Comparison of ENCODE assay signal across 13 mouse cellular contexts in genomic region chr7:137056126-137056525, GRCm38 (mm10).
"Had no signal": no experiment of that assay in that cellular context is flagged by ENCODE, and none has a peak within 500 bp of the region (broad histone marks: within the 10 kb centered on the region; RNA-seq: fewer than 3 reads in every experiment).

No protein-coding gene starts in this region.

- H3K27me3 ChIP-seq: limb, embryonic 15.5 days; liver, embryonic 12.5 days; lung, embryonic 15.5 days; neural tube, embryonic 12.5 days; stomach, embryonic 15.5 days had no signal

- H3K9me3 ChIP-seq: limb, embryonic 15.5 days; liver, embryonic 12.5 days; lung, embryonic 15.5 days; neural tube, embryonic 12.5 days; stomach, embryonic 15.5 days had no signal

- H3K4me3 ChIP-seq: left cerebral cortex, adult 2 months; limb, embryonic 15.5 days; liver, embryonic 12.5 days; lung, embryonic 15.5 days; neural tube, embryonic 12.5 days; stomach, embryonic 15.5 days had no signal

- H3K9ac ChIP-seq: limb, embryonic 15.5 days; liver, embryonic 12.5 days; lung, embryonic 15.5 days; neural tube, embryonic 12.5 days; stomach, embryonic 15.5 days had no signal

- H3K4me2 ChIP-seq: limb, embryonic 15.5 days; liver, embryonic 12.5 days; lung, embryonic 15.5 days; neural tube, embryonic 12.5 days; stomach, embryonic 15.5 days had no signal

- DNase-seq: kidney, adult 11 months; kidney, postnatal 14 days; lung, postnatal 36 days; midbrain, embryonic 14.5 days; retina, postnatal 1 day; right cerebral cortex, postnatal 14 days; thymus, postnatal 36 days had no signal

- H3K27ac ChIP-seq: left cerebral cortex, adult 2 months; limb, embryonic 15.5 days; liver, embryonic 12.5 days; lung, embryonic 15.5 days; neural tube, embryonic 12.5 days; stomach, embryonic 15.5 days had no signal

- H3K4me1 ChIP-seq: liver, embryonic 12.5 days; lung, embryonic 15.5 days; neural tube, embryonic 12.5 days; stomach, embryonic 15.5 days had no signal

- H3K36me3 ChIP-seq: limb, embryonic 15.5 days; liver, embryonic 12.5 days; lung, embryonic 15.5 days; neural tube, embryonic 12.5 days; stomach, embryonic 15.5 days had no signal

- ATAC-seq: liver, embryonic 12.5 days had no signal
